Mouse (Mus musculus): ENCODE measurements around the gene Mesp2. TPM values are rescaled to one million over a fixed set of nuclear protein-coding genes. Genes with fewer than 3 reads are reported as not detected.

Mesp2 gene
- polyA plus RNA-seq, 1 experiment from 2014 or later: 0.28 TPM

- no peak for TF ChIP-seq CTCF (IDR thresholded peaks at IDR 0.05; ENCODE audit: low read depth)
- Histone ChIP-seq H3K4me2 (no peak overlapping the region), H3K9me3 (ENCODE audit: low read depth, low read length) (no peaks in the 10 kb centered on the region), H3K9ac (no peak overlapping the region), H3K27me3 (ENCODE audit: insufficient read depth, low read length) (peaks cover 26% of the 10 kb centered on the region), H3K4me3 (ENCODE audit: low read depth, low read length) (no peak overlapping the region), H3K4me1 (ENCODE audit: insufficient read depth) (no peaks in the 10 kb centered on the region), H3K36me3 (ENCODE audit: insufficient read depth) (no peaks in the 10 kb centered on the region), H3K27ac (ENCODE audit: low read depth) (no peak overlapping the region)
- DNase-seq: no peak
- WGBS: 71% methylated on average over 7 of the region's 7 CpGs
- ATAC-seq (ENCODE audit: insufficient read depth): no peak
Measured at GRCm38 (mm10) chr7:79808561-79808960, 2.0 kb upstream of the Mesp2 start.

GRCm38 (mm10) chr7:79813409-79813808 is 2.9 kb downstream of the Mesp2 start:
- peaks cover 26% of the 10 kb centered on the region for H3K27me3 ChIP-seq (ENCODE audit: insufficient read depth, low read length)
- WGBS: 72% methylated on average over 1 of the region's 1 CpGs

GRCm38 (mm10) chr7:79818321-79818720 is 7.8 kb downstream of the Mesp2 start:
- no peak overlapping the region for H3K4me2 ChIP-seq
- no peak overlapping the region for H3K27ac ChIP-seq (ENCODE audit: low read depth)
- H3K4me3 ChIP-seq (ENCODE audit: low read depth, low read length): no peak overlapping the region
- no peaks in the 10 kb centered on the region for H3K36me3 ChIP-seq (ENCODE audit: insufficient read depth)
- H3K4me1 ChIP-seq (ENCODE audit: insufficient read depth): no peaks in the 10 kb centered on the region
- 3% methylated on average over 6 of the region's 6 CpGs for WGBS
- ATAC-seq (ENCODE audit: insufficient read depth) (no peak), DNase-seq (no peak)
- H3K9ac ChIP-seq: no peak overlapping the region
- no peaks in the 10 kb centered on the region for H3K27me3 ChIP-seq (ENCODE audit: insufficient read depth, low read length)
- H3K9me3 ChIP-seq (ENCODE audit: low read depth, low read length): no peaks in the 10 kb centered on the region
- TF ChIP-seq CTCF (IDR thresholded peaks at IDR 0.05; ENCODE audit: low read depth): no peak

More at GRCm38 (mm10) chr7:79813409-79813808, 2.9 kb downstream of the Mesp2 start:
- TF ChIP-seq CTCF (IDR thresholded peaks at IDR 0.05; ENCODE audit: low read depth): no peak
- ATAC-seq (ENCODE audit: insufficient read depth): no peak
- Histone ChIP-seq H3K27ac (ENCODE audit: low read depth) (no peak overlapping the region), H3K9ac (no peak overlapping the region), H3K4me2 (no peak overlapping the region), H3K4me3 (ENCODE audit: low read depth, low read length) (no peak overlapping the region), H3K36me3 (ENCODE audit: insufficient read depth) (no peaks in the 10 kb centered on the region), H3K4me1 (ENCODE audit: insufficient read depth) (no peaks in the 10 kb centered on the region), H3K9me3 (ENCODE audit: low read depth, low read length) (no peaks in the 10 kb centered on the region)
- no peak for DNase-seq

GRCm38 (mm10) chr7:79819515-79819914 is 9.0 kb downstream of the Mesp2 start:
- Histone ChIP-seq H3K36me3 (ENCODE audit: insufficient read depth) (no peaks in the 10 kb centered on the region), H3K27ac (ENCODE audit: low read depth) (no peak overlapping the region), H3K4me3 (ENCODE audit: low read depth, low read length) (no peak overlapping the region), H3K9ac (no peak overlapping the region), H3K4me2 (no peak overlapping the region), H3K4me1 (ENCODE audit: insufficient read depth) (no peaks in the 10 kb centered on the region), H3K9me3 (ENCODE audit: low read depth, low read length) (no peaks in the 10 kb centered on the region), H3K27me3 (ENCODE audit: insufficient read depth, low read length) (no peaks in the 10 kb centered on the region)
- no peak for TF ChIP-seq CTCF (IDR thresholded peaks at IDR 0.05; ENCODE audit: low read depth)
- no peak for DNase-seq
- no peak for ATAC-seq (ENCODE audit: insufficient read depth)
- WGBS: 19% methylated on average over 4 of the region's 4 CpGs

- H3K4me2 ChIP-seq: no peak overlapping the region
- no peaks in the 10 kb centered on the region for H3K27me3 ChIP-seq (ENCODE audit: insufficient read depth, low read length)
- H3K4me1 ChIP-seq (ENCODE audit: insufficient read depth): no peaks in the 10 kb centered on the region
- ATAC-seq (ENCODE audit: insufficient read depth) (no peak), DNase-seq (no peak)
- H3K36me3 ChIP-seq (ENCODE audit: insufficient read depth): no peaks in the 10 kb centered on the region
- H3K4me3 ChIP-seq (ENCODE audit: low read depth, low read length): no peak overlapping the region
- no peak overlapping the region for H3K27ac ChIP-seq (ENCODE audit: low read depth)
- no peaks in the 10 kb centered on the region for H3K9me3 ChIP-seq (ENCODE audit: low read depth, low read length)
- WGBS: 46% methylated on average over 11 of the region's 11 CpGs
- H3K9ac ChIP-seq: no peak overlapping the region
- no peak for TF ChIP-seq CTCF (IDR thresholded peaks at IDR 0.05; ENCODE audit: low read depth)
Measured at GRCm38 (mm10) chr7:79819996-79820395, 9.5 kb downstream of the Mesp2 start.

DNA sequence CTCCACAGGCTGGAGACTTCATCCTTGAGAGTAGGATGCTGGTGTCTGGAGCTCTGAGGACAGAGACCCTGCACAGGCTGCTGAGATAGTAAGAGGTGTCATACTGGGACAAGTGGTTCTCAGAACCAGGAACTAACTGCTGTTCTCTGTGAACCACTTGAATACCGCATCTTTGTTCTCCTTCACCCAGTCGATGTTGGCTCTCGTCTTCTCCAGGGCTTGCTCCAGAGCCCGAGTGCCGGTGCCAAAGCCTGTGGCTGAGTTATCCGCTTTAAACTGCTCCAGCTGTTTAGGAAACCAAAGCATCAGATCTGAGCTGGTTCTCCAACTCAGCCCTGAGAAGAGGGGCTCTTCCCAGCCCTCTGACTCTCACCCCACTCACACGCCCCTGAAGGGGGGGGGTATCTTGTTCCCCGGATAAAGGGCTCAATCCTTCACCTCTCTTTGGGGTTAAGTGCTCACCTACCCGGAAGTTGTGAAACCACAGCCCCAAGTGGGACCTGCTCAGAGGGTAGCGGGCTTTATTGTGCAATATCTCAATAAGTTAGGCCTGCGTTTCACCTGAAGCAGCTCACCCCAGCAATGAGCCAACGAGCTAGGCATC is 11.7 kb downstream of the Mesp2 start:
- Histone ChIP-seq H3K4me1 (ENCODE audit: insufficient read depth) (no peaks in the 10 kb centered on the region), H3K27me3 (ENCODE audit: insufficient read depth, low read length) (no peaks in the 10 kb centered on the region), H3K9me3 (ENCODE audit: low read depth, low read length) (no peaks in the 10 kb centered on the region), H3K4me3 (ENCODE audit: low read depth, low read length) (no peak overlapping the region), H3K4me2 (no peak overlapping the region), H3K9ac (no peak overlapping the region), H3K36me3 (ENCODE audit: insufficient read depth) (no peaks in the 10 kb centered on the region), H3K27ac (ENCODE audit: low read depth) (no peak overlapping the region)
- DNase-seq (no peak), ATAC-seq (ENCODE audit: insufficient read depth) (no peak)
- 60% methylated on average over 12 of the region's 12 CpGs for WGBS
- TF ChIP-seq CTCF (IDR thresholded peaks at IDR 0.05; ENCODE audit: low read depth): no peak

DNA sequence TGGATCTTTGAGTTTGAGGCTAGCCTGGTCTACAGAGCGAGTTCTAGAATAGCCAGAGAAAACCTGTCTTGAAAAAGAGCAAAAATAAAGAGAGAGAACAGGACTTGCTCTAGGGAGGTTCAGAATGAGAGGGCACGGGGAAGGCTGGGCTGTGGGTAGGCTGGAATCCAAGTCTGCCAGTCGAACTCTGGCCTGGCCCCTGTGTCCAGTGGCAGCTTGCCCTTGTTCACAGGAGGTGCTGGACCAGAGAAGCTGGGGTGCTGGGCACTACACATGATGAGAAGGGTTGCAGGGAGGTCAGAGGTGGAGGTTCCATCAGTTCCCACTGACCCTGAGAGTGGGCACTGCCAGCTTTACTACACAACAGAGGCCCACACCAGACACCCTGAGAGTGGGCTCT is 17.8 kb downstream of the Mesp2 start:
- no peaks in the 10 kb centered on the region for H3K36me3 ChIP-seq (ENCODE audit: insufficient read depth)
- no peak for TF ChIP-seq CTCF (IDR thresholded peaks at IDR 0.05; ENCODE audit: low read depth)
- H3K4me2 ChIP-seq: no peak overlapping the region
- H3K27ac ChIP-seq (ENCODE audit: low read depth): no peak overlapping the region
- no peaks in the 10 kb centered on the region for H3K9me3 ChIP-seq (ENCODE audit: low read depth, low read length)
- H3K27me3 ChIP-seq (ENCODE audit: insufficient read depth, low read length): no peaks in the 10 kb centered on the region
- H3K4me1 ChIP-seq (ENCODE audit: insufficient read depth): no peaks in the 10 kb centered on the region
- ATAC-seq (ENCODE audit: insufficient read depth): no peak
- H3K4me3 ChIP-seq (ENCODE audit: low read depth, low read length): no peak overlapping the region
- no peak overlapping the region for H3K9ac ChIP-seq
- 65% methylated on average over 3 of the region's 3 CpGs for whole genome bisulfite sequencing
- no peak for DNase-seq

Data from lung, embryonic 14.5 days (tissue).